Mouse (Mus musculus): Measurements from ENCODE around the gene Fam20a. TPM values are rescaled to one million over a fixed set of nuclear protein-coding genes. Genes with fewer than 3 reads are reported as not detected.
A peak's percentile ranks its signal among the peaks of the same experiment; 100 is the strongest.
"Not testable (repeated sequence)": the region's sequence is repeated elsewhere in the genome, so short reads cannot be mapped to it uniquely, and the experiment has no call there.

The Fam20a gene
- polyA plus RNA-seq, 1 experiment from 2014 or later: 2.3 TPM

- 86% methylated on average over 13 of the region's 13 CpGs for WGBS
- no peaks in the 10 kb centered on the region for H3K4me1 ChIP-seq (replicated peaks)
- ATAC-seq: no peak
- H3K4me3 ChIP-seq (replicated peaks): no peak overlapping the region
- H3K36me3 ChIP-seq: peaks cover 38% of the 10 kb centered on the region
- no peaks in the 10 kb centered on the region for H3K9me3 ChIP-seq
- H3K9ac ChIP-seq: no peak overlapping the region
- H3K27me3 ChIP-seq (replicated peaks): no peaks in the 10 kb centered on the region
- no peak overlapping the region for H3K4me2 ChIP-seq (replicated peaks)
- H3K27ac ChIP-seq: no peak overlapping the region
Observed at GRCm38 (mm10) chr11:109664293-109664692, 57.8 kb downstream of the Fam20a start.

DNA sequence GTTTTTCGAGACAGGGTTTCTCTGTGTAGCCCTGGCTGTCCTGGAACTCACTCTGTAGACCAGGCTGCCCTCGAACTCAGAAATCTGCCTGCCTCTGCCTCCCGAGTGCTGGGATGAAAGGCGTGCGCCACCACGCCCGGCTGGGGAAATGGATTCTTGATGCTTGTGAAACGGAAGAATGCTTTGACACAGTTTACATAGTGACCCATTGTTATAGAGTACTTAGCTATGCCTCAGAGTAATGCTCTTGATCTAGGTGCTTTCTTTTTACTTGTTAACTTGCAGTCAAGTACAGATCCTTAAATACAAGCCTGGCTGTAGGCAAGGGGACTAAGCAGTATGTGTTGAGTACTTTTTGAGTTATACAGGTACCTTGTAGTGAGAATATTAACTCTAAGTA lies 61.6 kb downstream of the Fam20a start:
- not testable (repeated sequence) for ATAC-seq; H3K4me1 ChIP-seq (replicated peaks)
- WGBS: 88% methylated on average over 8 of the region's 8 CpGs

GRCm38 (mm10) chr11:109656232-109656631 lies 65.8 kb downstream of the Fam20a start:
- H3K4me1 ChIP-seq (replicated peaks): peaks cover 16% of the 10 kb centered on the region
- no peak for ATAC-seq
- H3K27me3 ChIP-seq (replicated peaks): no peaks in the 10 kb centered on the region
- no peak overlapping the region for H3K9ac ChIP-seq
- WGBS: 83% methylated on average over 7 of the region's 7 CpGs
- H3K4me3 ChIP-seq (replicated peaks): no peak overlapping the region
- H3K4me2 ChIP-seq (replicated peaks): no peak overlapping the region
- H3K27ac ChIP-seq: no peak overlapping the region
- H3K36me3 ChIP-seq: peaks cover 14% of the 10 kb centered on the region
- no peaks in the 10 kb centered on the region for H3K9me3 ChIP-seq

More for the DNA sequence above, 61.6 kb downstream of the Fam20a start:
- not testable (repeated sequence) for H3K27ac ChIP-seq; H3K9ac ChIP-seq; H3K27me3 ChIP-seq (replicated peaks); H3K4me3 ChIP-seq (replicated peaks); H3K9me3 ChIP-seq; H3K4me2 ChIP-seq (replicated peaks)
- H3K36me3 ChIP-seq: peaks cover 22% of the 10 kb centered on the region

- 87% methylated on average over 6 of the region's 6 CpGs for WGBS
- Histone ChIP-seq H3K36me3 (peaks cover 14% of the 10 kb centered on the region), H3K27ac (no peak overlapping the region), H3K4me2 (replicated peaks) (no peak overlapping the region), H3K9me3 (no peaks in the 10 kb centered on the region), H3K9ac (no peak overlapping the region), H3K4me1 (replicated peaks) (peaks cover 21% of the 10 kb centered on the region), H3K27me3 (replicated peaks) (no peaks in the 10 kb centered on the region), H3K4me3 (replicated peaks) (no peak overlapping the region)
- ATAC-seq: no peak
Observed at GRCm38 (mm10) chr11:109654581-109654980, 67.5 kb downstream of the Fam20a start.

DNA sequence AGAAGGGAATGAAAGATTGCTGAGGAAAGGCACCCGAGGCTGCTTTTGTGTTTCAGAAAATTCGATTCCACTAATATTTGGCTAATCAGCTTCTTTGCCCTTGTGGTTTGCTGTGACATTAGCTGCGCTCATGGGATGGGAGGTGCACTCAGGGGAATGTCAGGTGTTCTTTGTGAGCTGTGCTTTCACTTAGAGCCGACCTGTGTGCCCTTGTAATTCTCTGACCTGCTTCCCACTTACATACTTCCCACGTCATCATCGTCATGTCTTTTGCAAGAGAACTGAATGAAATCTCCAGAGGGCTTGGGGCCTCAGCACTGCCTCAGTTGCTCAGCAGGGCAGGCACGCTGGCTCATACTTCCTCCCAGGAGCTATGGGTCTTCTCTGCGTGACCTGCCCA lies 68.9 kb downstream of the Fam20a start:
- H3K4me3 ChIP-seq (replicated peaks): no peak overlapping the region; the same call in 1 of the 2 replicates
- peak overlapping the region; percentile 42 for H3K4me2 ChIP-seq (replicated peaks)
- H3K27me3 ChIP-seq (replicated peaks): no peaks in the 10 kb centered on the region
- no peak overlapping the region for H3K27ac ChIP-seq
- no peak overlapping the region for H3K9ac ChIP-seq
- WGBS: 48% methylated on average over 8 of the region's 8 CpGs
- no peak for ATAC-seq
- no peaks in the 10 kb centered on the region for H3K9me3 ChIP-seq
- H3K36me3 ChIP-seq: peaks cover 11% of the 10 kb centered on the region; the same call in 1 of the 2 replicates
- H3K4me1 ChIP-seq (replicated peaks): peaks cover 21% of the 10 kb centered on the region

GRCm38 (mm10) chr11:109652505-109652904 lies 69.6 kb downstream of the Fam20a start:
- ATAC-seq: no peak
- Histone ChIP-seq H3K4me1 (replicated peaks) (peaks cover 21% of the 10 kb centered on the region), H3K4me3 (replicated peaks) (peak overlapping the region; percentile 95), H3K27ac (no peak overlapping the region), H3K9me3 (no peaks in the 10 kb centered on the region), H3K27me3 (replicated peaks) (no peaks in the 10 kb centered on the region), H3K9ac (0 out of 2 replicates have a peak overlapping the region, but pooled peaks have one; percentile 91), H3K36me3 (peaks cover 11% of the 10 kb centered on the region; the same call in 1 of the 2 replicates), H3K4me2 (replicated peaks) (peak overlapping the region; percentile 79)
- WGBS: 30% methylated on average over 6 of the region's 6 CpGs

DNA sequence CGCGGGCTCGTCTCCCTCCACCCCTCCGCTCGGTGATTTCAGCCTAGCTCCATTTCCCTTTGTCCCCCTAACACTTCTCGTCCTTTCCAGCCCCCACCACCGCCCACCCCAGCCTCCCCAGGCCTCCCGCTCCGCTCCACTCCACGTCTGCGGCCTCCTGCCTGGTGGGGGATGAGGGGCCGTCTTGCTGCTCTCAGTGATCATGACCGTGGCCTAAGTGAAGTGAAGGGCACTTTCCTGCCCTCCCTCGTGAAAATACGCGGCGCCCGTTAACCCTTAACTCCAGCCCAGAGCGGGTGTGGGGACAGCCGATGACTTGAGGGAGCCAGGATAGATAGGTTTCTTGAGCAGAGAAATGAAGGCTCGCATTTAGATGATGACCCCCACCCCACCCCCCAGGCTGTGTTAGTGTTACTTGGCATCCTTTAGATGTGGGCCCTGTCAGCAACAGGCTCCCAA lies 70.5 kb downstream of the Fam20a start:
- WGBS: under 1% methylated on average over 21 of the region's 21 CpGs
- no peaks in the 10 kb centered on the region for H3K27me3 ChIP-seq (replicated peaks)
- H3K36me3 ChIP-seq: peaks cover 9% of the 10 kb centered on the region; the same call in 1 of the 2 replicates
- peak overlapping the region; percentile 91 for H3K9ac ChIP-seq
- peak overlapping the region; percentile 79 for H3K4me2 ChIP-seq (replicated peaks)
- peak overlapping the region; percentile 95 for H3K4me3 ChIP-seq (replicated peaks)
- H3K9me3 ChIP-seq: no peaks in the 10 kb centered on the region
- H3K4me1 ChIP-seq (replicated peaks): peaks cover 21% of the 10 kb centered on the region
- ATAC-seq: peak; percentile 24
- H3K27ac ChIP-seq: peak overlapping the region; percentile 97

DNA sequence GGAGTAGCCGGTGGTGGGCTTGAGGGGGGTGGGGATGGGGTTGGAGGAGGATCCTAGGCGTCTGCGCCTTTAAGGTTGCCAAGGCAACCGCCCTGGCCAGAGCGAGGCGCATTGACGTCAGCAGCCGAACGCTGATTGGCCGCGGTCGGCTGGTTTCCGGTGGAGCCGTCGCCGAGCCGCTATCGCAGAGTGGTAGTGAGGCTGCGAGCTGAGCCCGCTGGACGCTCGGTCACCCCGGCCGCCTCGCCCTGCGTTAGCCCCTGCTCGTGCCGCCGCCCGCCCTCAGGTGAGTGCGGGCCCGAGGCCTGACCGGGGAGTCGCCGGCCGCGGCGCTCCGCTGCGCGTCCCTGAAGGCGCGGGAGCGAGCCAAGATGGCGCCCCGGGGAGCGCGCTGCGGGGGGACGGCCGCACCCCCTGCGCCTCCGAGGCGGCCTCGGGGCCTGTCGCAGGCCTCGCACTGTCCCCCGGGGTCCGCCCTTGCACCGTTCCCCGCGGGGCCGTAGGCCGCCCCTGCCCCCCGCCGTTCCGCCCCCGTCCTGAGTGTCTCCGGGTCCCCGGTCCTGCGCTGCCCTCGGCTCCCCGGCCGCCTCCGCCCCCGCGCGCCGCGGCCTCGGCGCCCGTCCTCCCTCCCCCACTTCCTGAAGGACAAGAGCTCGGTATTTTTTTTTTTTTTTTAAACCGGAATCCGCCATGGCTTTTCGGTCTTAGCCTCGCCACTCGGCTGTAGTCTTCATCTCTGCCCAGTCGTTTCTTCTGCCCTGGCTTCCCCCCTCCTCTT lies 71.1 kb downstream of the Fam20a start:
- Histone ChIP-seq H3K9ac (peak overlapping the region; percentile 91), H3K9me3 (no peaks in the 10 kb centered on the region), H3K4me3 (replicated peaks) (peak overlapping the region; percentile 95), H3K27me3 (replicated peaks) (no peaks in the 10 kb centered on the region), H3K4me2 (replicated peaks) (peak overlapping the region; percentile 94), H3K36me3 (0 out of 2 replicates have a peak, but pooled peaks cover 4% of the 10 kb centered on the region), H3K27ac (peak overlapping the region; percentile 97), H3K4me1 (replicated peaks) (peaks cover 21% of the 10 kb centered on the region)
- under 1% methylated on average over 78 of the region's 90 CpGs for WGBS
- peak; percentile 97 for ATAC-seq

DNA sequence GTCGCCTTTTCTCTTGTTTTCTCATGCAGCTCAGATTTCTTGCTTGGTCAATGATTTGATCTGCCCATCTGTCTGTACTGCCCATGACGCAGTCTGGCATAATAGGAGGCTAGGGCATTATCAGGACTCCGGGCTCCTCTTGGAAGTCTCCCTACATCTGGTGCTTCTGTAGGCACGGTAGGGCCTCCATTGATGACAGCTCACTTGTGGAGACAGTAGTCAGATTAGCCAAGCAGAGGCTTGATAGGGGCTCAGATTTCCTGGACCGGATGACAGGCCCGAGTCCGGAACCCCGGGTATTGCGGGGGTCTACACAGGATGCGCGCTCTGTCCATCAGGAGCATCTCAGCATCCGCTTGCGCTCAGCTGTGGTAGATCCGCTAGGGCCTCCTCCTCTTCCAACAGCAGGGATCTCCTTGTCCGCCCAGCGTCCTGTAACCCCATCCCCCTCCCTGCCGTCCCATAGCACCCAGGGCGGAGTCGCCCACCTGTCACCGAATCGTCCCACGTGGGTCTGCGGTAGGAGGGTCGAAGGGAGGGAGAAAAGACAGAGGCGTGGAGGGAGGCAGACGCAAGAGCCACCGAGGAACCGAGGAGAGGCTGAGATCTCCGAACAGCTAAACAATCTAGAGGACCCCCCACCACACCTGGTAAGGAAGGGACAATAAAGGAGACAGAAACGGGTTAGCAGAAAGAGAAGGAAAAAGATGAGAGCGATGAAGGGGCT lies 71.9 kb downstream of the Fam20a start:
- H3K4me2 ChIP-seq (replicated peaks): peak overlapping the region; percentile 94
- WGBS: 2% methylated on average over 31 of the region's 31 CpGs
- H3K9me3 ChIP-seq: no peaks in the 10 kb centered on the region
- peak overlapping the region; percentile 95 for H3K4me3 ChIP-seq (replicated peaks)
- ATAC-seq: peak; percentile 78
- peak overlapping the region; percentile 91 for H3K9ac ChIP-seq
- peak overlapping the region; percentile 97 for H3K27ac ChIP-seq
- no peaks in the 10 kb centered on the region for H3K27me3 ChIP-seq (replicated peaks)
- H3K36me3 ChIP-seq: 0 out of 2 replicates have a peak, but pooled peaks cover 4% of the 10 kb centered on the region
- peaks cover 21% of the 10 kb centered on the region for H3K4me1 ChIP-seq (replicated peaks)

GRCm38 (mm10) chr11:109649206-109649605 lies 72.9 kb downstream of the Fam20a start, which contains the start of gene Prkar1a:
Gene Prkar1a, plus strand, starts transcription at chr11:109649405.
- Histone ChIP-seq H3K4me1 (replicated peaks) (peaks cover 21% of the 10 kb centered on the region), H3K27me3 (replicated peaks) (no peaks in the 10 kb centered on the region), H3K9ac (peak within 1 kb of the TSS; percentile 91), H3K4me3 (replicated peaks) (peak within 1 kb of the TSS; percentile 95), H3K4me2 (replicated peaks) (peak within 1 kb of the TSS; percentile 94), H3K27ac (peak within 1 kb of the TSS; percentile 97), H3K36me3 (0 out of 2 replicates have a peak, but pooled peaks cover 4% of the 10 kb centered on the region), H3K9me3 (no peaks in the 10 kb centered on the region)
- WGBS: 30% methylated on average over 8 of the region's 8 CpGs
- ATAC-seq: no peak

- H3K36me3 ChIP-seq: no peaks in the 10 kb centered on the region
- no peak for ATAC-seq
- H3K4me1 ChIP-seq (replicated peaks): peaks cover 18% of the 10 kb centered on the region
- 55% methylated on average over 7 of the region's 7 CpGs for WGBS
- H3K4me3 ChIP-seq (replicated peaks): no peak overlapping the region
- H3K9me3 ChIP-seq: no peaks in the 10 kb centered on the region
- H3K4me2 ChIP-seq (replicated peaks): no peak overlapping the region; the same call in 1 of the 2 replicates
- no peak overlapping the region for H3K27ac ChIP-seq
- H3K9ac ChIP-seq: no peak overlapping the region
- no peaks in the 10 kb centered on the region for H3K27me3 ChIP-seq (replicated peaks)
Observed at GRCm38 (mm10) chr11:109648510-109648909, 73.6 kb downstream of the Fam20a start.

DNA sequence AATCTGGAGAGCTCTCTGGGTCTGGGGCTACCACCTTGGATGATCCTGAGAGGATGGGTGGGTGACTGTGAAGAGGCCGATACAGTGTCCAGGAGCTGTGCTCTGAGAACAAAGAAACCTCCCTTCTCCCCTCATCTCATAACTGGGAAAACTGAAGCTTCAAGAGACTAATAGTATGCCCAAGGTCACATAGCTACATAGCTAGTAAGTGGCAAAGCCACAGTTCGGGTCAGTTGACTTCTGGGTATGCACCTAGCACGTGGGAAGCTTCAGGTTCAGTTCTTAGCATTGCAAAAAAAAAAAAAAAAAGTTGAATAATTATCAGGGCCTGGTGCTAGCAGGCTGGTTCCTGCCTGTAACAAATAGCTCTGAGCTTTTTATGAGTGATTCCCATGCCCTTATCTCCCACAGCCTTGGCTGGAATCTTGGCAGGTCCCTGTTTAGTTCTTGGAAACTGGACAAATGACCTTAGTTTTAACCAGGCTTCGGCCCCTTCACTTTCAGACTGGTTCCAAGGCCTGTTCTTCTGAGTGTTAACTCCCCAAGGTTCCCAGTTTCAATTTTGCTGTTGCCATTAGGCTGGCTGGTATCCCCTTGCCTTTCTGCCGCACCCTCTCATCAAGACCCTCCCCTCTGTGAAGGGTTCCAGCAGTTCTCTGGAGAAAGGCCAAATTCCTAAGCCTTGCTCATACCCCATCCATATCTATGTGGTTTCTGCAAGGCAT lies 80.4 kb downstream of the Fam20a start:
- Histone ChIP-seq H3K9ac (no peak overlapping the region), H3K27ac (no peak overlapping the region), H3K27me3 (replicated peaks) (no peaks in the 10 kb centered on the region), H3K4me3 (replicated peaks) (no peak overlapping the region), H3K4me2 (replicated peaks) (no peak overlapping the region), H3K4me1 (replicated peaks) (no peaks in the 10 kb centered on the region), H3K36me3 (no peaks in the 10 kb centered on the region), H3K9me3 (no peaks in the 10 kb centered on the region)
- 71% methylated on average over 5 of the region's 5 CpGs for WGBS
- no peak for ATAC-seq
